ENCODE assay signal across 15 mouse cellular contexts in genomic region chr8:8115595-8116429, GRCm38 (mm10).
DNase-seq lines count a peak whose midpoint lies in the region; ATAC-seq and TF ChIP-seq lines count a peak whose summit lies in the region.
"Had no signal": no experiment of that assay in that cellular context is flagged by ENCODE, and none has a peak within 500 bp of the region (broad histone marks: within the 10 kb centered on the region; RNA-seq: fewer than 3 reads in every experiment).

No protein-coding gene starts in this region.

- no peaks in the 10 kb centered on the region for H3K9me3 ChIP-seq in heart, embryonic 10.5 days
- H3K9me3 ChIP-seq in lung, embryonic 14.5 days (ENCODE audit: low read depth, low read length): no peaks in the 10 kb centered on the region
- H3K9me3 ChIP-seq: forebrain, embryonic 15.5 days; limb, embryonic 12.5 days; liver, embryonic 15.5 days; midbrain, embryonic 10.5 days had no signal

- TF ChIP-seq CTCF in lung, embryonic 14.5 days (IDR thresholded peaks at IDR 0.05; ENCODE audit: low read depth): no peak
- TF ChIP-seq CTCF in lung, adult 2 months (IDR thresholded peaks at IDR 0.05; ENCODE audit: insufficient read depth, low read length): no peak

- H3K4me1 ChIP-seq in heart, embryonic 10.5 days: 0 out of 2 replicates have a peak, but pooled peaks cover 7% of the 10 kb centered on the region
- peaks cover 7% of the 10 kb centered on the region; the same call in 1 of the 2 replicates for H3K4me1 ChIP-seq in lung, embryonic 14.5 days (ENCODE audit: insufficient read depth)
- no peaks in the 10 kb centered on the region for H3K4me1 ChIP-seq in lung, adult 2 months (ENCODE audit: control insufficient read depth, insufficient read depth, low read length)
- H3K4me1 ChIP-seq: forebrain, embryonic 15.5 days; limb, embryonic 12.5 days; liver, embryonic 15.5 days; midbrain, embryonic 10.5 days had no signal

- no peak overlapping the region for H3K4me3 ChIP-seq in heart, embryonic 10.5 days
- H3K4me3 ChIP-seq in lung, embryonic 14.5 days (ENCODE audit: low read depth, low read length): no peak overlapping the region
- H3K4me3 ChIP-seq in lung, adult 2 months (replicated peaks; ENCODE audit: extremely low read depth, low read depth, low read length): no peak overlapping the region
- H3K4me3 ChIP-seq: forebrain, embryonic 15.5 days; heart, adult 2 months; limb, embryonic 12.5 days; liver, embryonic 15.5 days; midbrain, embryonic 10.5 days had no signal

- WGBS in heart, embryonic 10.5 days: 56% methylated on average over 6 of the region's 6 CpGs
- 40% methylated on average over 6 of the region's 6 CpGs for WGBS in lung, embryonic 14.5 days
- 56% methylated on average over 6 of the region's 6 CpGs for WGBS in lung, adult 2 months

- no peaks in the 10 kb centered on the region for H3K36me3 ChIP-seq in heart, embryonic 10.5 days
- no peaks in the 10 kb centered on the region for H3K36me3 ChIP-seq in lung, embryonic 14.5 days (ENCODE audit: insufficient read depth)
- H3K36me3 ChIP-seq: forebrain, embryonic 15.5 days; limb, embryonic 12.5 days; liver, embryonic 15.5 days; midbrain, embryonic 10.5 days had no signal

- no peak for TF ChIP-seq POLR2A in lung, adult 2 months (IDR thresholded peaks at IDR 0.05; ENCODE audit: borderline replicate concordance, extremely low read depth, low read depth, low read length)

- no peak overlapping the region for H3K27ac ChIP-seq in heart, embryonic 10.5 days
- H3K27ac ChIP-seq in lung, embryonic 14.5 days (ENCODE audit: low read depth): 0 out of 2 replicates have a peak overlapping the region, but pooled peaks have one; percentile 18
- H3K27ac ChIP-seq: forebrain, embryonic 15.5 days; heart, adult 2 months; limb, embryonic 12.5 days; liver, embryonic 15.5 days; midbrain, embryonic 10.5 days had no signal

- no peak overlapping the region for H3K9ac ChIP-seq in lung, embryonic 14.5 days
- H3K9ac ChIP-seq: forebrain, embryonic 15.5 days; limb, embryonic 12.5 days; liver, embryonic 15.5 days had no signal

- peak; percentile 87 for DNase-seq in heart, adult 11 months
- no peak for DNase-seq in heart, embryonic 10.5 days (ENCODE audit: low spot score)
- DNase-seq in lung, embryonic 14.5 days: peak; percentile 58
- DNase-seq in lung, adult 2 months: no peak
- peak; percentile 14 for DNase-seq in kidney, postnatal 14 days
- DNase-seq in lung, postnatal 36 days: peak; percentile 16
- DNase-seq in urinary bladder, postnatal 25 days (ENCODE audit: low spot score): no peak
- DNase-seq: adrenal gland, postnatal 14 days; cerebellum, adult 9-10 months had no signal

- ATAC-seq in lung, embryonic 14.5 days (ENCODE audit: insufficient read depth): peak; percentile 75; the same call in 1 of the 2 replicates
- ATAC-seq in CD4-positive, CD25-positive, alpha-beta regulatory T cell, adult 4 months: no peak
- ATAC-seq: forebrain, embryonic 15.5 days had no signal

- H3K27me3 ChIP-seq in heart, embryonic 10.5 days (ENCODE audit: insufficient read depth, poor library complexity, severe bottlenecking): no peaks in the 10 kb centered on the region
- no peaks in the 10 kb centered on the region for H3K27me3 ChIP-seq in lung, embryonic 14.5 days (ENCODE audit: insufficient read depth, low read length)
- H3K27me3 ChIP-seq: forebrain, embryonic 15.5 days; limb, embryonic 12.5 days; liver, embryonic 15.5 days had no signal

- no peak overlapping the region for H3K4me2 ChIP-seq in lung, embryonic 14.5 days
- H3K4me2 ChIP-seq: forebrain, embryonic 15.5 days; limb, embryonic 12.5 days; liver, embryonic 15.5 days had no signal

Comparison
In these comparisons a context has a peak if more than half of its experiments do, and no peak if none do; other contexts are left out.
1. DNase-seq: peak in heart, adult 11 months (single experiment), lung, embryonic 14.5 days (single experiment), kidney, postnatal 14 days (single experiment) and lung, postnatal 36 days (single experiment); none in heart, embryonic 10.5 days (single experiment), lung, adult 2 months (single experiment) and urinary bladder, postnatal 25 days (single experiment).